Mouse (Mus musculus): ENCODE results near the gene Snx9. TPM values are rescaled to one million over a fixed set of nuclear protein-coding genes. Genes with fewer than 3 reads are reported as not detected.

The Snx9 gene
- polyA plus RNA-seq, 1 experiment from 2014 or later: 29.6 TPM

- peak overlapping the region; percentile 91 for H3K4me2 ChIP-seq (ENCODE audit: low read length)
- H3K27me3 ChIP-seq (ENCODE audit: control insufficient read depth, insufficient read depth, low read length): no peaks in the 10 kb centered on the region; the same call in 1 of the 2 replicates
- H3K36me3 ChIP-seq (ENCODE audit: control insufficient read depth, insufficient read depth, low read length): no peaks in the 10 kb centered on the region
- H3K4me1 ChIP-seq (ENCODE audit: control insufficient read depth in 2 of 2, insufficient read depth in 2 of 2, low read length in 2 of 2): peaks cover 0 to 18% of the 10 kb centered on the region in 2 experiments
- 0% methylated on average over 24 of the region's 38 CpGs for WGBS
- H3K4me3 ChIP-seq (ENCODE audit: control insufficient read depth in 1 of 2, insufficient read depth in 1 of 2, low read depth in 1 of 2, low read length in 2 of 2): peak overlapping the region; percentile 51 to 79
- peak; percentile 83 for ATAC-seq (ENCODE audit: insufficient number of reproducible peaks, insufficient read depth, low FRiP score, low read depth)
- H3K9ac ChIP-seq (ENCODE audit: low read length): peak overlapping the region; percentile 75
- no peak overlapping the region for H3K27ac ChIP-seq (replicated peaks in 1 of 2; ENCODE audit: control insufficient read depth in 1 of 2, insufficient read depth in 1 of 2, low read depth in 2 of 2, low read length in 2 of 2)
- H3K9me3 ChIP-seq (ENCODE audit: control insufficient read depth, low read length): no peaks in the 10 kb centered on the region
These were observed 99.7 kb downstream of the Snx9 start for GRCm38 (mm10) chr17:5940792-5941191.

- H3K27ac ChIP-seq (replicated peaks in 1 of 2; ENCODE audit: control insufficient read depth in 1 of 2, insufficient read depth in 1 of 2, low read depth in 2 of 2, low read length in 2 of 2): peak within 1 kb of the TSS in 1 of 2 experiments; percentile 61; a peak in 3 of 4 replicates
- H3K36me3 ChIP-seq (ENCODE audit: control insufficient read depth, insufficient read depth, low read length): no peaks in the 10 kb centered on the region
- H3K4me1 ChIP-seq (ENCODE audit: control insufficient read depth in 2 of 2, insufficient read depth in 2 of 2, low read length in 2 of 2): peaks cover 0 to 18% of the 10 kb centered on the region in 2 experiments
- H3K9ac ChIP-seq (ENCODE audit: low read length): peak within 1 kb of the TSS; percentile 91
- WGBS: 1% methylated on average over 51 of the region's 52 CpGs
- ATAC-seq (ENCODE audit: insufficient number of reproducible peaks, insufficient read depth, low FRiP score, low read depth): peak; percentile 72
- H3K9me3 ChIP-seq (ENCODE audit: control insufficient read depth, low read length): no peaks in the 10 kb centered on the region
- H3K4me2 ChIP-seq (ENCODE audit: low read length): peak within 1 kb of the TSS; percentile 91
- peak within 1 kb of the TSS; percentile 74 to 79 for H3K4me3 ChIP-seq (ENCODE audit: control insufficient read depth in 1 of 2, insufficient read depth in 1 of 2, low read depth in 1 of 2, low read length in 2 of 2)
- no peaks in the 10 kb centered on the region; the same call in 1 of the 2 replicates for H3K27me3 ChIP-seq (ENCODE audit: control insufficient read depth, insufficient read depth, low read length)
These were observed 100.3 kb downstream of the Snx9 start, which contains the start of gene Synj2 for GRCm38 (mm10) chr17:5941230-5942043. TSS of gene Synj2 (plus strand) at chr17:5941280.

GRCm38 (mm10) chr17:5942156-5942555 is 101.0 kb downstream of the Snx9 start:
- ATAC-seq (ENCODE audit: insufficient number of reproducible peaks, insufficient read depth, low FRiP score, low read depth): no peak
- H3K27me3 ChIP-seq (ENCODE audit: control insufficient read depth, insufficient read depth, low read length): no peaks in the 10 kb centered on the region; the same call in 1 of the 2 replicates
- 56% methylated on average over 3 of the region's 3 CpGs for WGBS
- H3K4me1 ChIP-seq (ENCODE audit: control insufficient read depth in 2 of 2, insufficient read depth in 2 of 2, low read length in 2 of 2): peaks cover 0 to 18% of the 10 kb centered on the region in 2 experiments
- H3K9me3 ChIP-seq (ENCODE audit: control insufficient read depth, low read length): no peaks in the 10 kb centered on the region
- H3K27ac ChIP-seq (replicated peaks in 1 of 2; ENCODE audit: control insufficient read depth in 1 of 2, insufficient read depth in 1 of 2, low read depth in 2 of 2, low read length in 2 of 2): peak overlapping the region in 1 of 2 experiments; percentile 61; a peak in 1 of 4 replicates
- H3K36me3 ChIP-seq (ENCODE audit: control insufficient read depth, insufficient read depth, low read length): no peaks in the 10 kb centered on the region
- H3K9ac ChIP-seq (ENCODE audit: low read length): peak overlapping the region; percentile 91
- H3K4me2 ChIP-seq (ENCODE audit: low read length): peak overlapping the region; percentile 91
- peak overlapping the region; percentile 74 to 79; a peak in 3 of 4 replicates for H3K4me3 ChIP-seq (ENCODE audit: control insufficient read depth in 1 of 2, insufficient read depth in 1 of 2, low read depth in 1 of 2, low read length in 2 of 2)

GRCm38 (mm10) chr17:5943053-5943452 is 101.9 kb downstream of the Snx9 start:
- H3K9ac ChIP-seq (ENCODE audit: low read length): no peak overlapping the region
- no peaks in the 10 kb centered on the region for H3K36me3 ChIP-seq (ENCODE audit: control insufficient read depth, insufficient read depth, low read length)
- H3K27me3 ChIP-seq (ENCODE audit: control insufficient read depth, insufficient read depth, low read length): no peaks in the 10 kb centered on the region; the same call in 1 of the 2 replicates
- no peaks in the 10 kb centered on the region for H3K9me3 ChIP-seq (ENCODE audit: control insufficient read depth, low read length)
- no peak overlapping the region for H3K4me2 ChIP-seq (ENCODE audit: low read length)
- H3K4me3 ChIP-seq (ENCODE audit: control insufficient read depth in 1 of 2, insufficient read depth in 1 of 2, low read depth in 1 of 2, low read length in 2 of 2): no peak overlapping the region
- no peak for ATAC-seq (ENCODE audit: insufficient number of reproducible peaks, insufficient read depth, low FRiP score, low read depth)
- peaks cover 0 to 18% of the 10 kb centered on the region in 2 experiments for H3K4me1 ChIP-seq (ENCODE audit: control insufficient read depth in 2 of 2, insufficient read depth in 2 of 2, low read length in 2 of 2)
- 57% methylated on average over 1 of the region's 1 CpGs for WGBS
- no peak overlapping the region for H3K27ac ChIP-seq (replicated peaks in 1 of 2; ENCODE audit: control insufficient read depth in 1 of 2, insufficient read depth in 1 of 2, low read depth in 2 of 2, low read length in 2 of 2)

- no peak overlapping the region for H3K9ac ChIP-seq (ENCODE audit: low read length)
- no peak overlapping the region for H3K4me3 ChIP-seq (ENCODE audit: control insufficient read depth in 1 of 2, insufficient read depth in 1 of 2, low read depth in 1 of 2, low read length in 2 of 2)
- no peaks in the 10 kb centered on the region for H3K9me3 ChIP-seq (ENCODE audit: control insufficient read depth, low read length)
- 71% methylated on average over 3 of the region's 3 CpGs for WGBS
- H3K4me1 ChIP-seq (ENCODE audit: control insufficient read depth in 2 of 2, insufficient read depth in 2 of 2, low read length in 2 of 2): peaks cover 0 to 9% of the 10 kb centered on the region in 2 experiments; a peak in 2 of 4 replicates
- no peaks in the 10 kb centered on the region for H3K27me3 ChIP-seq (ENCODE audit: control insufficient read depth, insufficient read depth, low read length)
- H3K36me3 ChIP-seq (ENCODE audit: control insufficient read depth, insufficient read depth, low read length): no peaks in the 10 kb centered on the region
- H3K4me2 ChIP-seq (ENCODE audit: low read length): no peak overlapping the region
- ATAC-seq (ENCODE audit: insufficient number of reproducible peaks, insufficient read depth, low FRiP score, low read depth): no peak
- no peak overlapping the region for H3K27ac ChIP-seq (replicated peaks in 1 of 2; ENCODE audit: control insufficient read depth in 1 of 2, insufficient read depth in 1 of 2, low read depth in 2 of 2, low read length in 2 of 2)
These were observed 105.9 kb downstream of the Snx9 start for GRCm38 (mm10) chr17:5947039-5947438.

- Histone ChIP-seq H3K27ac (replicated peaks in 1 of 2; ENCODE audit: control insufficient read depth in 1 of 2, insufficient read depth in 1 of 2, low read depth in 2 of 2, low read length in 2 of 2) (no peak overlapping the region), H3K36me3 (ENCODE audit: control insufficient read depth, insufficient read depth, low read length) (no peaks in the 10 kb centered on the region), H3K9ac (ENCODE audit: low read length) (no peak overlapping the region), H3K4me1 (ENCODE audit: control insufficient read depth in 2 of 2, insufficient read depth in 2 of 2, low read length in 2 of 2) (0 out of 4 replicates have a peak, but pooled peaks cover 0 to 4% of the 10 kb centered on the region in 2 experiments), H3K9me3 (ENCODE audit: control insufficient read depth, low read length) (no peaks in the 10 kb centered on the region), H3K4me2 (ENCODE audit: low read length) (no peak overlapping the region), H3K27me3 (ENCODE audit: control insufficient read depth, insufficient read depth, low read length) (no peaks in the 10 kb centered on the region), H3K4me3 (ENCODE audit: control insufficient read depth in 1 of 2, insufficient read depth in 1 of 2, low read depth in 1 of 2, low read length in 2 of 2) (no peak overlapping the region)
- 79% methylated on average over 4 of the region's 4 CpGs for WGBS
- ATAC-seq (ENCODE audit: insufficient number of reproducible peaks, insufficient read depth, low FRiP score, low read depth): no peak
These were observed 111.3 kb downstream of the Snx9 start for GRCm38 (mm10) chr17:5952455-5952854.

GRCm38 (mm10) chr17:5956350-5957000 is 115.3 kb downstream of the Snx9 start:
- ATAC-seq (ENCODE audit: insufficient number of reproducible peaks, insufficient read depth, low FRiP score, low read depth): no peak
- WGBS: 81% methylated on average over 2 of the region's 2 CpGs
- Histone ChIP-seq H3K9ac (ENCODE audit: low read length) (no peak overlapping the region), H3K4me3 (ENCODE audit: control insufficient read depth in 1 of 2, insufficient read depth in 1 of 2, low read depth in 1 of 2, low read length in 2 of 2) (no peak overlapping the region), H3K36me3 (ENCODE audit: control insufficient read depth, insufficient read depth, low read length) (no peaks in the 10 kb centered on the region), H3K27ac (replicated peaks in 1 of 2; ENCODE audit: control insufficient read depth in 1 of 2, insufficient read depth in 1 of 2, low read depth in 2 of 2, low read length in 2 of 2) (no peak overlapping the region), H3K27me3 (ENCODE audit: control insufficient read depth, insufficient read depth, low read length) (no peaks in the 10 kb centered on the region), H3K4me1 (ENCODE audit: control insufficient read depth in 2 of 2, insufficient read depth in 2 of 2, low read length in 2 of 2) (peaks cover 9 to 29% of the 10 kb centered on the region in 2 experiments), H3K9me3 (ENCODE audit: control insufficient read depth, low read length) (no peaks in the 10 kb centered on the region), H3K4me2 (ENCODE audit: low read length) (no peak overlapping the region)

Measured in heart, embryonic 14.5 days (tissue).